Mouse (Mus musculus): ENCODE data around the gene Phactr2. TPM values are rescaled to one million over a fixed set of nuclear protein-coding genes. Genes with fewer than 3 reads are reported as not detected.
"Not testable (repeated sequence)": the region's sequence is repeated elsewhere in the genome, so short reads cannot be mapped to it uniquely, and the experiment has no call there.

Gene Phactr2
- polyA plus RNA-seq, 1 experiment: 6.7 TPM

- Histone ChIP-seq H3K27ac (ENCODE audit: insufficient read depth, low read length) (no peak overlapping the region), H3K4me1 (ENCODE audit: control insufficient read depth, insufficient read depth, low read length) (no peaks in the 10 kb centered on the region), H3K4me3 (ENCODE audit: insufficient read depth, low read length) (no peak overlapping the region)
- TF ChIP-seq POLR2A (IDR thresholded peaks at IDR 0.05; ENCODE audit: extremely low read depth, insufficient read depth, low read length) (no peak), CTCF (IDR thresholded peaks at IDR 0.05; ENCODE audit: extremely low read depth, insufficient read depth, low read length) (no peak)
Observed at GRCm38 (mm10) chr10:13489671-13490070, 15.5 kb upstream of the Phactr2 start.

- TF ChIP-seq CTCF (IDR thresholded peaks at IDR 0.05; ENCODE audit: extremely low read depth, insufficient read depth, low read length): no peak
- no peak for TF ChIP-seq POLR2A (IDR thresholded peaks at IDR 0.05; ENCODE audit: extremely low read depth, insufficient read depth, low read length)
- Histone ChIP-seq H3K4me3 (ENCODE audit: insufficient read depth, low read length) (no peak overlapping the region), H3K4me1 (ENCODE audit: control insufficient read depth, insufficient read depth, low read length) (no peaks in the 10 kb centered on the region), H3K27ac (ENCODE audit: insufficient read depth, low read length) (no peak overlapping the region)
Observed at GRCm38 (mm10) chr10:13485958-13486357, 11.7 kb upstream of the Phactr2 start.

DNA sequence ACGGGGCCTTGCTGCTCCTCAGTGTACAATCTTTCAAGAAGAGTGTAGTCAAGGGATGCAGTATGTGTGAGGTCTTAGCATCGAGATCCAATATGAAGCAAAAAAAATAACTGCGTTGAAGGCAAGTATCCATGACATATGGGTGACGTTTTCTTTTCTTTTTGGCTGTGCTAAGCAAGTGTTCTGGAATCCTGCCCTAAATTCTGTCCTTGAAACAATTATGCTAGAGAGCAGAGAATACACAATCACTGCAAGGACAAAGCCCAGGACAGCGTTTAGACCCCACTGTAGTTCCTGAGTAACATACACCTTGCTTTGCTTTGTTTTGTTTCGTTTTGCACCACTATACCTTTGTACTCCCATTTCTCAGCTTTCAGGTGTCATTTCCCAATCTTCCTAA, 5.1 kb upstream of the Phactr2 start:
- H3K27ac ChIP-seq (ENCODE audit: insufficient read depth, low read length): no peak overlapping the region
- no peak for TF ChIP-seq POLR2A (IDR thresholded peaks at IDR 0.05; ENCODE audit: extremely low read depth, insufficient read depth, low read length)
- no peak overlapping the region for H3K4me3 ChIP-seq (ENCODE audit: insufficient read depth, low read length)
- H3K4me1 ChIP-seq (ENCODE audit: control insufficient read depth, insufficient read depth, low read length): peaks cover 2% of the 10 kb centered on the region

GRCm38 (mm10) chr10:13475121-13475520, 909 bp upstream of the Phactr2 start:
- peaks cover 2% of the 10 kb centered on the region for H3K4me1 ChIP-seq (ENCODE audit: control insufficient read depth, insufficient read depth, low read length)
- H3K4me3 ChIP-seq (ENCODE audit: insufficient read depth, low read length): no peak overlapping the region
- no peak for TF ChIP-seq POLR2A (IDR thresholded peaks at IDR 0.05; ENCODE audit: extremely low read depth, insufficient read depth, low read length)
- no peak for TF ChIP-seq CTCF (IDR thresholded peaks at IDR 0.05; ENCODE audit: extremely low read depth, insufficient read depth, low read length)
- H3K27ac ChIP-seq (ENCODE audit: insufficient read depth, low read length): no peak overlapping the region

DNA sequence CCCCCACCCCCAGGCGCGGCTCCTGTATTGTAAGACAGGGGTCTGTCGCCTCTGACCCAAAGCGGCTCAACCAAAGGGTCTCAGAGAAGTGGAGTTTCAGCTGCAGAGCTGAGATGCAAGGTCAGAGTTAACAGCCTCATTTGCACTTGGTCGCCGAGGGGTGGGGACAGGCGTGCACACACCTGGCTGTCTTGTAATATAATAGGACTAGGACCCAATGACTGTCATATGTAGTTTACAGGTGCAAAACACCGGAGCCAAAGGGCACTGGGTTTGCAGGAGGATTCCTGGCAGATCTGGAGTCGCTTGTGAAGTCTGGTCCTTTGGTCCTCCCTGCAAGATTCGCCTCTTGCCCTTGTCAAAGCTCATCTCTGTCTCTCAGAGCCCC, 350 bp upstream of the Phactr2 start:
- peak overlapping the region; percentile 38 for H3K4me3 ChIP-seq (ENCODE audit: insufficient read depth, low read length)
- TF ChIP-seq CTCF (IDR thresholded peaks at IDR 0.05; ENCODE audit: extremely low read depth, insufficient read depth, low read length) (no peak), POLR2A (IDR thresholded peaks at IDR 0.05; ENCODE audit: extremely low read depth, insufficient read depth, low read length) (no peak)
- H3K27ac ChIP-seq (ENCODE audit: insufficient read depth, low read length): no peak overlapping the region

GRCm38 (mm10) chr10:13473287-13473832, 852 bp downstream of the Phactr2 start:
- no peak for TF ChIP-seq POLR2A (IDR thresholded peaks at IDR 0.05; ENCODE audit: extremely low read depth, insufficient read depth, low read length)
- TF ChIP-seq CTCF (IDR thresholded peaks at IDR 0.05; ENCODE audit: extremely low read depth, insufficient read depth, low read length): no peak
- Histone ChIP-seq H3K4me3 (ENCODE audit: insufficient read depth, low read length) (peak overlapping the region; percentile 38), H3K4me1 (ENCODE audit: control insufficient read depth, insufficient read depth, low read length) (peaks cover 2% of the 10 kb centered on the region), H3K27ac (ENCODE audit: insufficient read depth, low read length) (no peak overlapping the region)

More for the DNA sequence above, 350 bp upstream of the Phactr2 start:
- H3K4me1 ChIP-seq (ENCODE audit: control insufficient read depth, insufficient read depth, low read length): peaks cover 2% of the 10 kb centered on the region

- Histone ChIP-seq H3K4me3 (ENCODE audit: insufficient read depth, low read length) (no peak overlapping the region), H3K27ac (ENCODE audit: insufficient read depth, low read length) (no peak overlapping the region), H3K4me1 (ENCODE audit: control insufficient read depth, insufficient read depth, low read length) (peaks cover 2% of the 10 kb centered on the region)
- TF ChIP-seq CTCF (IDR thresholded peaks at IDR 0.05; ENCODE audit: extremely low read depth, insufficient read depth, low read length): no peak
- TF ChIP-seq POLR2A (IDR thresholded peaks at IDR 0.05; ENCODE audit: extremely low read depth, insufficient read depth, low read length): no peak
Observed at GRCm38 (mm10) chr10:13470236-13470635, 4.0 kb downstream of the Phactr2 start.

DNA sequence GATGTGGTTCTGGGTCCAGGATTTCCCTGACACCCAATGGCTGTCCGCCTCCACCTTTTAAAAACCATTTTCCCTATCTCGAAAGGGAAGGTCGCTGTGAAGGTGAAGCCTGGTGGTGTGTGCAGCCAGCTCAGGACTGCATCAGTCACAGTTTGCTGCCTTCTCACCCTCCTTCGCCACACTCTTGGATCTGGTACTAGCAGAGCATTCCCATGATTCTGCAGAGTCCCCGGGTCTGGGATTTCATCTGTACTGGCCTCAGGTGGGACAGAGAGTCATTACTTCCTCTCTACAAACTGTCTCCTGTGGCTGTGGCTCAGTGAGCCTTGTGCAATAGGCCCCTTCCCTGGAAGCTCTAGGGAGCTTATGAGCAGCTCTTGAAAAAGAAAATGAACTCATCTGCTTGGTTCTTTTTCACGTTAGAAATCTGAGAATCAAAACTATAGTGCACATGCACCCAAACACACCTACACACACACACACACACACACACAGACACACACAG, 6.1 kb downstream of the Phactr2 start:
- H3K4me3 ChIP-seq (ENCODE audit: insufficient read depth, low read length); H3K27ac ChIP-seq (ENCODE audit: insufficient read depth, low read length); H3K4me1 ChIP-seq (ENCODE audit: control insufficient read depth, insufficient read depth, low read length): not testable (repeated sequence)

- TF ChIP-seq POLR2A (IDR thresholded peaks at IDR 0.05; ENCODE audit: extremely low read depth, insufficient read depth, low read length) (no peak), CTCF (IDR thresholded peaks at IDR 0.05; ENCODE audit: extremely low read depth, insufficient read depth, low read length) (no peak)
- H3K4me3 ChIP-seq (ENCODE audit: insufficient read depth, low read length): no peak overlapping the region
- H3K4me1 ChIP-seq (ENCODE audit: control insufficient read depth, insufficient read depth, low read length): no peaks in the 10 kb centered on the region
- H3K27ac ChIP-seq (ENCODE audit: insufficient read depth, low read length): no peak overlapping the region
Observed at GRCm38 (mm10) chr10:13466925-13467324, 7.3 kb downstream of the Phactr2 start.

DNA sequence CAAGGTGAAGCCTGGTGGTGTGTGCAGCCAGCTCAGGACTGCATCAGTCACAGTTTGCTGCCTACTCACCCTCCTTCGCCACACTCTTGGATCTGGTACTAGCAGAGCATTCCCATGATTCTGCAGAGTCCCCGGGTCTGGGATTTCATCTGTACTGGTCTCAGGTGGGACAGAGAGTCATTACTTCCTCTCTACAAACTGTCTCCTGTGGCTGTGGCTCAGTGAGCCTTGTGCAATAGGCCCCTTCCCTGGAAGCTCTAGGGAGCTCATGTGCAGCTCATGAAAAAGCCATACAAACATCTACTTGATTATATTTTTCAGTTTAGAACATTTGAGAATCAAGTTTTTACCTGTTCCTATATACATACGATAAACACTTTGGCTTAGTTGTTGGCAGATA, 9.9 kb downstream of the Phactr2 start:
- H3K4me3 ChIP-seq (ENCODE audit: insufficient read depth, low read length); H3K27ac ChIP-seq (ENCODE audit: insufficient read depth, low read length); H3K4me1 ChIP-seq (ENCODE audit: control insufficient read depth, insufficient read depth, low read length): not testable (repeated sequence)

All from cortical plate, adult 2 months (tissue).